Mouse (Mus musculus): ENCODE data around the gene Kif27. TPM values are rescaled to one million over a fixed set of nuclear protein-coding genes. Genes with fewer than 3 reads are reported as not detected.

Kif27 gene
- total RNA-seq, 1 experiment = 0.18 TPM

DNA sequence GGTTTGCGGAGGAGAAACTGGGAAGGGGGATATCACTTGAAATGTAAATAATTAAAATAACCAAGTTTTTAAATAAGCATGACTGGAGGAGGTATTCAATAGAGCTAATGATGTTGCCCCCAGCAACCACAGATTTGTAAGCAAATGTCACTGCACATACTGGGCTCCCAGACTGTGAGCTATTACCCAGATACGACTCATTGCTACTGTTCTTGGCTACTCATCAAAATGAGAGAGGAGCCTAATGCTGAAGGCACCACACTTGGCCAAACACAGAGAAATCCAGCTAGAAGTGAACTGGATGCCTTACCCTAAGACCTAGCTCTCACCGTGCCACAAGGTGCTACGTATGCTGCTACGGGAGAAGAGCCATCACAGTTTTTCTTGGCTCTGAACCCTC is 24.8 kb downstream of the Kif27 start:
- H3K27ac ChIP-seq (ENCODE audit: insufficient read depth, low read depth, low read length, poor library complexity, severe bottlenecking) = no peak overlapping the region

DNA sequence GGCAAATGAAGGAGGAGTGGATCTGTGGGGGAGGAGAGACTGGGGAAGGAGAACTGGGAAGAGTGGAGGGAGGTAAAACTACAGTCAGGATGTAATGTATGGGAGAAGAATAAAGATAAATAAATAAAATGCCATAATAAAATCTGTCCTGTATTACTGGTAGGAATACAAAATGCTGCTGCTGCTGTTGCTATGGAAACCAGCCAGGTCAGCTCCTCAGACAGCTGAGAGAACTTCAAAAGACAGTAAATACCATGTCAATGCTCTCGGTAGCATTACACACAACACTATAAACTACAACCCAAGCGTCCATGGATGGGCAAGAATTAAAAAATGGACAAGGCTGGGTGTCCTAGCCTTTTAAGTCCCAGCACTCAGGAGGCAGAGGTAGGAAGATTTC is 41.2 kb downstream of the Kif27 start:
- in situ Hi-C loops (cut with MboI; ENCODE audit: low sequenced_read_pairs in 2 of 2, unreplicated experiment in 2 of 2) = no loop called here
- no peak overlapping the region for H3K9ac ChIP-seq (ENCODE audit: insufficient read depth, low read depth, low read length, poor library complexity, severe bottlenecking)
- peaks cover 0 to 5% of the 10 kb centered on the region in 2 experiments; a peak in 2 of 4 replicates for H3K4me1 ChIP-seq (ENCODE audit: control insufficient read depth in 2 of 2, insufficient read depth in 2 of 2, low read length in 2 of 2, poor library complexity in 1 of 2)
- H3K9me3 ChIP-seq (ENCODE audit: control insufficient read depth, insufficient read depth, low read depth, low read length) = no peaks in the 10 kb centered on the region
- H3K27ac ChIP-seq (ENCODE audit: insufficient read depth, low read depth, low read length, poor library complexity, severe bottlenecking) = no peak overlapping the region
- TF ChIP-seq MAFK (IDR thresholded peaks at IDR 0.05; ENCODE audit: insufficient read depth, low read depth, low read length) = no peak
- no peak for TF ChIP-seq ZC3H11A (IDR thresholded peaks at IDR 0.05; ENCODE audit: borderline replicate concordance, low read depth, low read length)
- TF ChIP-seq HCFC1 (IDR thresholded peaks at IDR 0.05; ENCODE audit: borderline replicate concordance, insufficient read depth, low read length) = no peak
- no peak for TF ChIP-seq CHD2 (IDR thresholded peaks at IDR 0.05; ENCODE audit: low read depth, low read length)
- no peak for TF ChIP-seq ZNF384 (IDR thresholded peaks at IDR 0.05; ENCODE audit: low read depth, low read length)
- H3K36me3 ChIP-seq (ENCODE audit: control insufficient read depth, insufficient read depth, low read length, poor library complexity, severe bottlenecking) = no peaks in the 10 kb centered on the region
- DNase-seq (ENCODE audit: low read depth, low spot score) = no peak
- no peak overlapping the region for H3K4me3 ChIP-seq (ENCODE audit: insufficient read depth in 1 of 2, low read depth in 1 of 2, low read length in 2 of 2, poor library complexity in 1 of 2, severe bottlenecking in 1 of 2)

More for the DNA sequence above, 24.8 kb downstream of the Kif27 start:
- TF ChIP-seq ZNF384 (IDR thresholded peaks at IDR 0.05; ENCODE audit: low read depth, low read length) (no peak), CHD2 (IDR thresholded peaks at IDR 0.05; ENCODE audit: low read depth, low read length) (no peak), HCFC1 (IDR thresholded peaks at IDR 0.05; ENCODE audit: borderline replicate concordance, insufficient read depth, low read length) (no peak), MAFK (IDR thresholded peaks at IDR 0.05; ENCODE audit: insufficient read depth, low read depth, low read length) (no peak), ZC3H11A (IDR thresholded peaks at IDR 0.05; ENCODE audit: borderline replicate concordance, low read depth, low read length) (no peak)
- Histone ChIP-seq H3K9ac (ENCODE audit: insufficient read depth, low read depth, low read length, poor library complexity, severe bottlenecking) (no peak overlapping the region), H3K4me3 (ENCODE audit: insufficient read depth in 1 of 2, low read depth in 1 of 2, low read length in 2 of 2, poor library complexity in 1 of 2, severe bottlenecking in 1 of 2) (no peak overlapping the region), H3K9me3 (ENCODE audit: control insufficient read depth, insufficient read depth, low read depth, low read length) (no peaks in the 10 kb centered on the region), H3K4me1 (ENCODE audit: control insufficient read depth in 2 of 2, insufficient read depth in 2 of 2, low read length in 2 of 2, poor library complexity in 1 of 2) (no peaks in the 10 kb centered on the region), H3K36me3 (ENCODE audit: control insufficient read depth, insufficient read depth, low read length, poor library complexity, severe bottlenecking) (no peaks in the 10 kb centered on the region)
- no peak for DNase-seq (ENCODE audit: low read depth, low spot score)
- in situ Hi-C loops (cut with MboI; ENCODE audit: low sequenced_read_pairs in 2 of 2, unreplicated experiment in 2 of 2) = no loop called here

DNA sequence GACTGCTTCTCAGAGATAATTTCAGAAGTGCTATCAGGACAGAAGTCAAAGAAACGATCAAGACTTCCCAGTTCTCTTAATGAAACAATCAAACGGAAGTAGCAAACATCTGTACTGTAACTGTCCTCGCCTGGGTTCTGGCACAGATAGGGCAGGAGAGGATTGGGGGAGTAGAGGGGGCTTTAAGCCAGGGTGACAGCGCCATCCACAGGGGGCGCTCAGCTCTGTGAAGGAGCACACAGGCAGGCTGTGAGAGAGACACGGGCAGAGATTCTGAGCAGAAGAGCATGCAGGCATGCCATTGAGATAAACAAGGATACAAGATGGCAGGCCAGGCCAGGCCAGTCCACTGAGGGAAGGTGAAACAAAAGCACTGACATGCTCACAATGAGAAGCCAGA is 43.9 kb downstream of the Kif27 start:
- in situ Hi-C loops (cut with MboI; ENCODE audit: low sequenced_read_pairs in 2 of 2, unreplicated experiment in 2 of 2) = no loop called here
- DNase-seq (ENCODE audit: low read depth, low spot score) = no peak

DNA sequence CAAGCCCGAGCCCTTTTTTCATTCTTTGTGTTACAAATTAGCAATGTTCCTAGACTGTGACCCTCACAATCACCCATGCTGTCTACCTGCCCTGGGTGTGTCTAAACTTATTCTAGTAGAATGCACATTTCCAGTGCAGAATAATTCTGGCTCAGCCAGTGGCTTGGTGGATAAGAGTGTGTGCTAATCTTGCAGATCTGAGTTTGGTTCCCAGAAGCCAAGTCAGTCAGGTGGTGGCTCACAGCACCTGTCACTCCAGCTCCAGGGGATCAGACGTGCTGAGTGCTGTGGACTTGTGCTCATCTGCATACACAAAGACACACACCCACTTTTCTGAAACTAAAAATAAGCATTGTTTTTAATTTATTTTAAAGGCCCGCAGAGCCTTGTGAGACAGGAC is 45.2 kb downstream of the Kif27 start:
- Histone ChIP-seq H3K27ac (ENCODE audit: insufficient read depth, low read depth, low read length, poor library complexity, severe bottlenecking) (no peak overlapping the region), H3K4me3 (ENCODE audit: insufficient read depth in 1 of 2, low read depth in 1 of 2, low read length in 2 of 2, poor library complexity in 1 of 2, severe bottlenecking in 1 of 2) (no peak overlapping the region), H3K36me3 (ENCODE audit: control insufficient read depth, insufficient read depth, low read length, poor library complexity, severe bottlenecking) (no peaks in the 10 kb centered on the region), H3K9ac (ENCODE audit: insufficient read depth, low read depth, low read length, poor library complexity, severe bottlenecking) (no peak overlapping the region), H3K9me3 (ENCODE audit: control insufficient read depth, insufficient read depth, low read depth, low read length) (no peaks in the 10 kb centered on the region), H3K4me1 (ENCODE audit: control insufficient read depth in 2 of 2, insufficient read depth in 2 of 2, low read length in 2 of 2, poor library complexity in 1 of 2) (peaks cover 0 to 5% of the 10 kb centered on the region in 2 experiments; a peak in 2 of 4 replicates)
- no peak for DNase-seq (ENCODE audit: low read depth, low spot score)
- in situ Hi-C loops (cut with MboI; ENCODE audit: low sequenced_read_pairs in 2 of 2, unreplicated experiment in 2 of 2) = no loop called here
- no peak for TF ChIP-seq MAFK (IDR thresholded peaks at IDR 0.05; ENCODE audit: insufficient read depth, low read depth, low read length)
- no peak for TF ChIP-seq ZNF384 (IDR thresholded peaks at IDR 0.05; ENCODE audit: low read depth, low read length)
- TF ChIP-seq ZC3H11A (IDR thresholded peaks at IDR 0.05; ENCODE audit: borderline replicate concordance, low read depth, low read length) = no peak
- no peak for TF ChIP-seq HCFC1 (IDR thresholded peaks at IDR 0.05; ENCODE audit: borderline replicate concordance, insufficient read depth, low read length)
- no peak for TF ChIP-seq CHD2 (IDR thresholded peaks at IDR 0.05; ENCODE audit: low read depth, low read length)

More for the DNA sequence above, 43.9 kb downstream of the Kif27 start:
- no peaks in the 10 kb centered on the region for H3K36me3 ChIP-seq (ENCODE audit: control insufficient read depth, insufficient read depth, low read length, poor library complexity, severe bottlenecking)
- TF ChIP-seq CHD2 (IDR thresholded peaks at IDR 0.05; ENCODE audit: low read depth, low read length) (no peak), ZNF384 (IDR thresholded peaks at IDR 0.05; ENCODE audit: low read depth, low read length) (no peak), HCFC1 (IDR thresholded peaks at IDR 0.05; ENCODE audit: borderline replicate concordance, insufficient read depth, low read length) (no peak), ZC3H11A (IDR thresholded peaks at IDR 0.05; ENCODE audit: borderline replicate concordance, low read depth, low read length) (no peak), MAFK (IDR thresholded peaks at IDR 0.05; ENCODE audit: insufficient read depth, low read depth, low read length) (no peak)
- no peak overlapping the region for H3K27ac ChIP-seq (ENCODE audit: insufficient read depth, low read depth, low read length, poor library complexity, severe bottlenecking)
- peaks cover 0 to 5% of the 10 kb centered on the region in 2 experiments; a peak in 2 of 4 replicates for H3K4me1 ChIP-seq (ENCODE audit: control insufficient read depth in 2 of 2, insufficient read depth in 2 of 2, low read length in 2 of 2, poor library complexity in 1 of 2)
- H3K9ac ChIP-seq (ENCODE audit: insufficient read depth, low read depth, low read length, poor library complexity, severe bottlenecking) = no peak overlapping the region
- no peaks in the 10 kb centered on the region for H3K9me3 ChIP-seq (ENCODE audit: control insufficient read depth, insufficient read depth, low read depth, low read length)
- H3K4me3 ChIP-seq (ENCODE audit: insufficient read depth in 1 of 2, low read depth in 1 of 2, low read length in 2 of 2, poor library complexity in 1 of 2, severe bottlenecking in 1 of 2) = no peak overlapping the region

DNA sequence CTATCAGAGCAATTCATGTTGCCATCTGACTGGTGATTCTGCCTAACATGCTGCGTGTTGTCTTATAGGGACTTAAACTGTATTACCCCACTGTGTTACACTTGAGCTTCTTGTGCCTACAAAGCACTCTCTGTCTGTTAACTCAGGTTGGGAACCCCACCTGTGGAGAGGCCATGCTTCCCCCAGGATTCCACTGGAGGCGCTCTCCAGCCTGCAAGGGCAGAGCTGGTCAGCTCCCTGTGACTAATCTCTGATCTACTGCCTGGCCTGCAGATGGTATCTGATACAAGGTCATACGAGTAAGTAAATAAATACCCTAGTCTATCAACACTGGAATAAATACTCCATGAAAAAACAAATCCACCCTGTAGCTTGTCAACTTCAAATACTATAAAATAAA is 47.6 kb downstream of the Kif27 start:
- no peak overlapping the region for H3K9ac ChIP-seq (ENCODE audit: insufficient read depth, low read depth, low read length, poor library complexity, severe bottlenecking)
- H3K4me3 ChIP-seq (ENCODE audit: insufficient read depth in 1 of 2, low read depth in 1 of 2, low read length in 2 of 2, poor library complexity in 1 of 2, severe bottlenecking in 1 of 2) = no peak overlapping the region
- in situ Hi-C loops (cut with MboI; ENCODE audit: low sequenced_read_pairs in 2 of 2, unreplicated experiment in 2 of 2) = no loop called here
- no peaks in the 10 kb centered on the region for H3K36me3 ChIP-seq (ENCODE audit: control insufficient read depth, insufficient read depth, low read length, poor library complexity, severe bottlenecking)
- H3K27ac ChIP-seq (ENCODE audit: insufficient read depth, low read depth, low read length, poor library complexity, severe bottlenecking) = no peak overlapping the region
- no peaks in the 10 kb centered on the region for H3K9me3 ChIP-seq (ENCODE audit: control insufficient read depth, insufficient read depth, low read depth, low read length)
- no peak for DNase-seq (ENCODE audit: low read depth, low spot score)
- TF ChIP-seq CHD2 (IDR thresholded peaks at IDR 0.05; ENCODE audit: low read depth, low read length) = no peak
- TF ChIP-seq HCFC1 (IDR thresholded peaks at IDR 0.05; ENCODE audit: borderline replicate concordance, insufficient read depth, low read length) = no peak
- TF ChIP-seq MAFK (IDR thresholded peaks at IDR 0.05; ENCODE audit: insufficient read depth, low read depth, low read length) = no peak
- TF ChIP-seq ZNF384 (IDR thresholded peaks at IDR 0.05; ENCODE audit: low read depth, low read length) = no peak
- TF ChIP-seq ZC3H11A (IDR thresholded peaks at IDR 0.05; ENCODE audit: borderline replicate concordance, low read depth, low read length) = no peak
- peaks cover 3 to 5% of the 10 kb centered on the region in 2 experiments; a peak in 3 of 4 replicates for H3K4me1 ChIP-seq (ENCODE audit: control insufficient read depth in 2 of 2, insufficient read depth in 2 of 2, low read length in 2 of 2, poor library complexity in 1 of 2)
